Mouse (Mus musculus) left cerebral cortex, postnatal 25 days (tissue): Measurements from ENCODE around the gene Phykpl. TPM values are rescaled to one million over a fixed set of nuclear protein-coding genes. Genes with fewer than 3 reads are reported as not detected.

Experiments used
- DNase-seq, 2 experiments: peaks; one replicate each; pipeline ENCODE4 v3.0.0; 2022; ENCODE audit warnings: low spot score in 2 of 2, mixed read lengths in 1 of 2
- intact Hi-C: fragments of 180-260 bp; cut with DNase I; formaldehyde crosslinking; loops from one replicate; pipeline ENCODE4 v1.15.1; 2025
- total RNA-seq, 2 experiments: library from RNA; stranded (reverse); gene quantifications; 2 replicates each; pipeline ENCODE4 v1.2.3; 2021

Gene Phykpl
- total RNA-seq, 2 experiments from 2014 or later: 5.7 to 8.4 TPM

DNA sequence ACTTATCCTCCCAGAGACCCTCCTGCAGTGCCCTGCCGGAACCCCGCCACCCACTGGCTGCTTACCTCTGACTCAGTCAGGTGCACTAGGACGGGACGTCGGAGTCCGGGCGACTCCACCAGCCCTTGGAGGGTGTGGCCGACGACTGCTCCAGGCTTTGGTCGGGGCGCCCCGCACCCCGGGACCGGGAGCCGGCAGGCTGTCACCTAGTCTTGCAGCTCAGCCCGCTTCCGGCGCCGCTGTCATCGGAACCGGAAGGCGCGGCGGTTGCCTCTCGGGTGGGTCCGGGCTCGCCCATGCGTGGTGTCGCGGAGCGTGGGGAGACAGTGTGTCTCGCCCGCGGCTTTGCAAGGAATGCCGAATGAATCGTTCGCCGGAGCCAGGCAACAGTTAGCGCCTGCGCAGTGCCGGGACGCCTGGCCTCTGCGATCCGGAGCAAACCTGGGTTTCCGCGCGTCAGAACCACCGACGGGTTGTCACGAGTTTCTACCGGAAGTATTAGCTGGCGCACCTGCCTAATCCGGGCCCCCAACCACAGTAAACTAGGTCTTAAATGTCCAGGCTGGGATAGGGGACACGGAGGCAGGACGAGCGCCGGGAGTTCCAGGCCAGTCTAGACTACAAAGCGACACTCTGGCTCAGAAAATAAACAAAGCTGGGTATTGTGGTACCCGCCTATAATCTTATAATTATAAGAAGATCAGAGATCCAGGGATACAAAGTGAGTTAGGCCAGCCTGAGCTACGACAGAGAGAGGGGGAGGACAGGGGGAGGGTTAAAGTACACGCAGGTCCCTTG, 51.2 kb downstream of the Phykpl start, which contains the start of gene Rmnd5b:
TSS of gene Rmnd5b (minus strand) at position 372 of the 798 bp plus-strand sequence.
- intact Hi-C loops: loop anchor here (1.0 kb wide), 1 partner anchor 16 kb away; the partner anchor contains the start of gene Nhp2

GRCm38 (mm10) chr11:51636323-51636684, 51.7 kb downstream of the Phykpl start:
- intact Hi-C loops: no loop called here
- DNase-seq: peak; percentile 52 to 76

More for the DNA sequence above, 51.2 kb downstream of the Phykpl start, which contains the start of gene Rmnd5b:
- peak; percentile 94 to 97 for DNase-seq

DNA sequence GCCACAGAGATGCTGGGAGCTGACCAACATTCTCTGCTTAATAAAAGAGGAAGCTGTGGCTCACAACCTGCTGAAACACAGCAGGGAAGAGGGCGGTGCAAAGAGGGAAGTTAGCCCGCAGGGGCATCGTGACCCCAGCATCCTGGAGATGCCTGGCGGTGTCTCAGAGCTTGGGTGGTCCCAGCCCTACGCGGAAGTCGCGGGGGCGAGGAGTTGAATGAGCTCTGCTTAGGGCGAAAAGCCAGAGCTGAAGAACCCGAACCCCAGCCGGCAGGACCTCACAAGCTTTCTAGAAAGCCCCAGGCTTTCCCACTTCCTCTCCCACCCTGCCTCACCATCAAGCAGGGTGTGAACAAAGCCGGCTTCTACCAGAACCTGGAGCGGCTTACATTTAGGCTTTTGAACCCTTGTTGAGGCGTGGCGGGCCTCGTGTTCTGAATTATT, 53.4 kb downstream of the Phykpl start:
- intact Hi-C loops: no loop called here
- no peak for DNase-seq

DNA sequence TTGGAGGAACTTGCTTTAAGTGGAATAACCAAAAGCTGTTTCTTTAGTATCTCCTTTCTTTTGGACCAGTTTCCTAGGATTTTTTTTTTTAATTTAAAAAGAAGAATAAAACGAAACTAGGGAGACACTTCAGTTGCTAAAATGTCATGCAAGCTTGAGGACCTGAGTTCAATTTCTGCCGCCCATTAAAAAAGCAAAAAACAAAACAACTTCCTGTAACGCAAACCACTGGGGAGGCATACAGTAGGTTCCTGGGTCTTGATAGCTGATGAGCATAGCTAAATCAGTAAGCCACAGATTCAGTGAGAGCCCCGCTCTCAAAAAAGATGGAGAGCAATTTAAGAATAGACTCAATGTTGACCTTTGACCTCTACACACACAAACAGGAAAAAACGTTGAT, 53.9 kb downstream of the Phykpl start:
- DNase-seq: no peak
- intact Hi-C loops: no loop called here

- intact Hi-C loops: no loop called here
Observed at GRCm38 (mm10) chr11:51640748-51641147, 56.2 kb downstream of the Phykpl start.

GRCm38 (mm10) chr11:51643202-51643601, 58.6 kb downstream of the Phykpl start:
- intact Hi-C loops: no loop called here
- DNase-seq: no peak

More at GRCm38 (mm10) chr11:51640748-51641147, 56.2 kb downstream of the Phykpl start:
- no peak for DNase-seq

- DNase-seq: no peak
Observed at GRCm38 (mm10) chr11:51643761-51644160, 59.2 kb downstream of the Phykpl start.

GRCm38 (mm10) chr11:51644217-51644616, 59.7 kb downstream of the Phykpl start:
- no peak for DNase-seq
- intact Hi-C loops: no loop called here

More at GRCm38 (mm10) chr11:51643761-51644160, 59.2 kb downstream of the Phykpl start:
- intact Hi-C loops: no loop called here

DNA sequence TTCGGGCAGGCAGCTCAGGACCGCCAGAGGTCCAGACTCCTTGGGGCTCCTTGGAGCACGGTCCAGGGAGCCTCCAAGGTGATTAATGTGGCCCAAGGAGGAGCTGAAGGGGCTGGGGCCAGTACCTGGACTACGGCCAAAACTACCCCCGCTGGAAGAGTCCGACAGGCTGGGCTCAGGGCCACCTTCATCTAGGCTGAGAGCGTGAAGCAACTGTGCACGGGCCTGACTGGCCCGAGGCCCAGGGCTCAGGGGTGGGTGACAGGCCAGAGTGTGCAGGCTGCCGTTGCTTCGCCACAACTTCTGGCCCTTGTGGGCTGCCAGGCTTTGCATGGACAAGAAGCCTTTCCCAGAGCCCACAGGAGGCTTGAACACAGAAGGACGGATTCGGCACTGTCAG, 60.7 kb downstream of the Phykpl start:
- DNase-seq: no peak
- intact Hi-C loops: no loop called here

DNA sequence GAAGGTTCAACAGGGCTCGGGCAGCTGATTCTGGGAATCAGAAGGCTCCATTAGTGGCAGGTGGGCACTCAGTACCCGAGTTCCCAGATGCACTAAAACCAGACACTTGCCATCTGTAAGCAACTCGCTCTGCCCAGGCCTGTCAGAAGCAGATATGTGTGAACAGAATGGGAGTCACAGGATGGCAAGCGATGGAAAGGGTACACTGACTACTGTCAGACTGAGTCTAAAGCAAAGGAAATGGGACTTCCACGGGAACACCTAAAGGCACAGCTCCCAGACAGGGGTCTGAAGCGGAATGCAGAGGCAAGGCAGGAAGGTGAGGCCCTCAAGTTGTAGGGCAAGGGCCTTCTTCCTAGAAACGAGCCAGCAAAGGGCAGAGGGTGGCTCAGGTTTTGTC, 61.7 kb downstream of the Phykpl start:
- no peak for DNase-seq
- intact Hi-C loops: no loop called here

DNA sequence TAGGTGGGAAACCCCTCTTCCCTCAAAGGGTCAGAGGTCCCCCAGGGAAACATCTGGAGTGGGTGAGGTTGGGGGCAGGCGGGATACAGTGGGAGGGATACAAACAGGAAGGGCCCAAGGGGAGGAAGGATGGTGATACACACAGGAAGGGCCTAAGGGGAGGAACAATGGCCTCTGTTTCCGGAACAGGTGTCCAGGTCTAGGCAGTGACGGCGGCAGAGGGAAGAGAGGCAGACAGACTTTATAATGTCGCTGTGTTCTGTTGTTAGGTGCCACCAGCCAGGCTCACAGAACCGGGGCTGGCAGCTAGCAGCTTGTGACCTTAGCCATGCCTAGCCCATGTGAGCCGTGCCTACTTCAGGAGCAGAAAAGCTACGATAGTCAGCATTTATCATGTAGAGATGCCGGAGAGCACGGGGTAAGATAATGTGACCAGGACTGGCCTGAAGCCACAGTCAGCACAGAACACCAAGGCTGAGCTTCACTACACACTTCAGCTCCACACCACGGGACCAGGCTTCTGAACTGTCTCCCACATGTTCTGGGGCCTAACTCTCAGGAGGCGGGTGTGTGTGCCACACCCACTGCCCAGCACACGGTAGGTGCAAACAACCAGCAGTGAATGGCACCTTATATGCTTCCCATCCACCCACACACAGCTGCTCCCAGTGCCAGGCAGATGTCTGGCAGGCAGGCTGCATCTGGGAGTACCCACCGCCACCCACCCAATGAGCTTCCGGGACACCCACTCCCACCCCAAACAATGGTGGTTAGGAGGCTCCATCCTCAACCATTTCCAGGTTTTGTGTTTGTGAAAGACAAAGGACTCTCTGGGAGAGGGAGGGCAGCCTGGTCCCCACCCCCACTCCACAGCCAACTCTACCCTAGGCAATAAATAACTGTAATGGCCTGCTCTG, 62.5 kb downstream of the Phykpl start:
- peak in 1 of 2 experiments; percentile 33 for DNase-seq
- intact Hi-C loops: no loop called here

- intact Hi-C loops: no loop called here
- DNase-seq: no peak
Observed at GRCm38 (mm10) chr11:51648566-51648965, 64.0 kb downstream of the Phykpl start.

- intact Hi-C loops: no loop called here
- no peak for DNase-seq
Observed at GRCm38 (mm10) chr11:51649111-51649888, 64.7 kb downstream of the Phykpl start.

- peak in 1 of 2 experiments; percentile 70 for DNase-seq
Observed at GRCm38 (mm10) chr11:51649889-51650199, 65.3 kb downstream of the Phykpl start.

DNA sequence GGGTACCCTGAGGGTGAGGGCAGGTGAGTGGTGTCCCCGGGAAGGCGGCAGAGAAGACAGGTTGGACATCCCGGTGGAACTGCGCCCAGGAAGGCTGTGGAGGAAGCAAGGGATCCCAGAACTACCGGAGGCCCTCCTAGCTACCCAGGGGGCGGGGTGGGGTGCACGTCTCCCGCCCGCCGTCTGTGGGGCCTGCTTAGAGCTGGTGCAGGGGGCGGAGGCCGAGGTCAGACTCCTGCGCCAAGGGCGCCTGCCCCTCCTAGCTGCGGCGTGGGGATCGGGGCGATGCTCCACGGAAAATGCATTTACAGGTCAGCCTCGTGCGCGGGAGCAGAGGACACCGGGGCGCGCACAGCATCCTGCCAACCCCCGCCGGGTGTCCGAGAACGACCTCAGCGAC, 65.7 kb downstream of the Phykpl start:
- DNase-seq: no peak
- intact Hi-C loops: loop anchor here (1.0 kb wide), 1 partner anchor 32 kb away; no protein-coding TSS in a partner anchor

More at GRCm38 (mm10) chr11:51649889-51650199, 65.3 kb downstream of the Phykpl start:
- intact Hi-C loops: loop anchor here (1.0 kb wide), 1 partner anchor 32 kb away; no protein-coding TSS in a partner anchor

- no peak for DNase-seq
- intact Hi-C loops: loop anchor here (1.0 kb wide), 1 partner anchor 33 kb away; no protein-coding TSS in a partner anchor
Observed at GRCm38 (mm10) chr11:51650691-51651515, 66.3 kb downstream of the Phykpl start, which contains the start of the genes N4bp3 and D930048N14Rik. Gene N4bp3, minus strand, starts transcription at chr11:51650842. Gene D930048N14Rik, plus strand, starts transcription at chr11:51650954.

DNA sequence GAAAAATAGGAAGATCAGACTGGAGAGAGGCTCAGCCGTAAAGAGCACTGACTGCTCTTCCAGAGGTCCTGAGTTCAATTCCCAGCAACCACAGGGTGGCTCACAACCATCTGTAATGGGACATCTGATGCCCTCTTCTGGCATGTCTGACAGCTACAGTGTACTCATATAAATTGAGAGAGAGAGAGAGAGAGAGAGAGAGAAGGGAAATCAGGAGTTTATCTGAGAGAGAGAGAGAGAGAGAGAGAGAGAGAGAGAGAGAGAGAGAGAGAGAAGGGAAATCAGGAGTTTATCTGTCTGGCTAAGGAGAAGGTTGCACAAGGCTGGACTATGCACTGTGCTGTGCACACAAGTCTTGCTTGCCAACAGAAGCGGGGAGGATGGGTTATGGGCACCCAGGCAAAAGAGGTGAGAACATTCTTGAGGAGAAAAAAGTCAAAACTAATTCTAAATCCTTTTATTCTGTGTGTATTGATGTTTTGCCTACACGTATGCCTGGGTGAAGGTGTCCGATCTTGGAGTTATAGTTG, 68.4 kb downstream of the Phykpl start:
- intact Hi-C loops: no loop called here
- no peak for DNase-seq

- no peak for DNase-seq
- intact Hi-C loops: no loop called here
Observed at GRCm38 (mm10) chr11:51653736-51654135, 69.2 kb downstream of the Phykpl start.
